Mouse (Mus musculus) bone marrow, adult 2 months (tissue): ENCODE data around the gene Ptch1. TPM values are rescaled to one million over a fixed set of nuclear protein-coding genes. Genes with fewer than 3 reads are reported as not detected.

Source experiments
- H3K27ac ChIP-seq: fragments of 200-500 bp; 2 replicates; pipeline ENCODE4 v1.5.1; 2012; ENCODE audit warnings: low read depth, mild to moderate bottlenecking, control low read depth, inconsistent platforms, low read length; ENCODE audit not compliant: control insufficient read depth, poor library complexity, insufficient read depth
- H3K4me1 ChIP-seq: fragments of 200-500 bp; 2 replicates; pipeline ENCODE4 v1.6.1; 2011; ENCODE audit warnings: low read length; ENCODE audit not compliant: control insufficient read depth, insufficient read depth
- H3K4me3 ChIP-seq: fragments of 200-500 bp; replicated peaks from 2 replicates; pipeline ENCODE3; 2011; ENCODE audit warnings: mild to moderate bottlenecking, low read depth, low read length, control low read depth; ENCODE audit not compliant: control insufficient read depth
- CTCF ChIP-seq: fragments of 200-500 bp; IDR thresholded peaks from 2 replicates; pipeline ENCODE4 v1.5.1; 2011; ENCODE audit warnings: low read length, control low read depth; ENCODE audit not compliant: control insufficient read depth, insufficient read depth
- POLR2A ChIP-seq: fragments of 200-500 bp; IDR thresholded peaks from 2 replicates; pipeline ENCODE4 v1.6.1; 2011; ENCODE audit warnings: low read depth, mild to moderate bottlenecking, control low read depth, low read length, borderline replicate concordance; ENCODE audit not compliant: control insufficient read depth
- WGBS: fragments of 180-500 bp; shearing (Covaris S2); methylation state at CpG from one replicate; pipeline ENCODE4 v1.1.7; 2018; 5-methylcytosine and 5-hydroxymethylcytosine counted together
- polyA plus RNA-seq: library from polyadenylated mRNA; stranded (reverse); fragments of >200 nt; gene quantifications from 2 replicates; pipeline ENCODE4 v1.2.4, GENCODE M21; 2011; ENCODE audit warnings: low replicate concordance; ENCODE audit not compliant: missing spikeins, insufficient read depth, insufficient read length

Gene Ptch1
- polyA plus RNA-seq, 1 experiment, result 3.4 TPM

DNA sequence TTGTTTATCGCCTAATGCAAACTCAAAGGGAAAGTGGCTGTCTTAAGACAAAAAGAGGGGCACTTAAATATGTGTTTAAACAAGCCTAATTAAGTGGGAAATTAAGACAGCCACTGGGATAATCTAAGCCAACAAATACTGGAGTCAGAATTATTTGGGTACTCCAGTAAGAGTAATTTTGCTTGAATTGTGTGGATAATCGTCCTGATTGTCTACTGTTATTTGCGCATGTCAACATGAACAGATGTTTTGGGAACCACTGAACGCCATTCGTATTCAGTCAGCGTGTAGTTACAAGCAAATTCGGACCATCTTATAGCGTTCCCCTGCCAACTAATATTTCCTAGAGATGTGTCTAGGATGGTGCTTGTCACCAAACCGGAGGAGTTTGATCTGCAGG, 42.5 kb downstream of the Ptch1 start:
- 93% methylated on average over 9 of the region's 9 CpGs for WGBS
- Histone ChIP-seq H3K4me1 (no peaks in the 10 kb centered on the region; the same call in 1 of the 2 replicates), H3K27ac (no peak overlapping the region), H3K4me3 (no peak overlapping the region)
- TF ChIP-seq POLR2A, result no peak
- no peak for TF ChIP-seq CTCF

- no peak for TF ChIP-seq CTCF
- TF ChIP-seq POLR2A, result no peak
- Histone ChIP-seq H3K4me3 (no peak overlapping the region), H3K27ac (no peak overlapping the region), H3K4me1 (no peaks in the 10 kb centered on the region; the same call in 1 of the 2 replicates)
- 65% methylated on average over 3 of the region's 3 CpGs for WGBS
Measured at GRCm38 (mm10) chr13:63530371-63530764, 43.0 kb downstream of the Ptch1 start.

- H3K4me1 ChIP-seq, result no peaks in the 10 kb centered on the region; the same call in 1 of the 2 replicates
- no peak overlapping the region for H3K4me3 ChIP-seq
- 56% methylated on average over 3 of the region's 3 CpGs for WGBS
- TF ChIP-seq POLR2A, result no peak
- H3K27ac ChIP-seq, result no peak overlapping the region
Measured at GRCm38 (mm10) chr13:63529602-63530370, 43.6 kb downstream of the Ptch1 start.

- WGBS, result 9% methylated on average over 2 of the region's 2 CpGs
- TF ChIP-seq CTCF, result no peak
- TF ChIP-seq POLR2A, result no peak
- H3K4me3 ChIP-seq, result no peak overlapping the region
- H3K4me1 ChIP-seq, result no peaks in the 10 kb centered on the region; the same call in 1 of the 2 replicates
- peak overlapping the region; percentile 47 for H3K27ac ChIP-seq
Measured at GRCm38 (mm10) chr13:63528852-63529251, 44.5 kb downstream of the Ptch1 start.

- Histone ChIP-seq H3K4me3 (no peak overlapping the region), H3K27ac (peak overlapping the region; percentile 47), H3K4me1 (no peaks in the 10 kb centered on the region; the same call in 1 of the 2 replicates)
- 0% methylated on average over 5 of the region's 5 CpGs for WGBS
- TF ChIP-seq CTCF (no peak), POLR2A (no peak)
Measured at GRCm38 (mm10) chr13:63528164-63528675, 45.2 kb downstream of the Ptch1 start.

DNA sequence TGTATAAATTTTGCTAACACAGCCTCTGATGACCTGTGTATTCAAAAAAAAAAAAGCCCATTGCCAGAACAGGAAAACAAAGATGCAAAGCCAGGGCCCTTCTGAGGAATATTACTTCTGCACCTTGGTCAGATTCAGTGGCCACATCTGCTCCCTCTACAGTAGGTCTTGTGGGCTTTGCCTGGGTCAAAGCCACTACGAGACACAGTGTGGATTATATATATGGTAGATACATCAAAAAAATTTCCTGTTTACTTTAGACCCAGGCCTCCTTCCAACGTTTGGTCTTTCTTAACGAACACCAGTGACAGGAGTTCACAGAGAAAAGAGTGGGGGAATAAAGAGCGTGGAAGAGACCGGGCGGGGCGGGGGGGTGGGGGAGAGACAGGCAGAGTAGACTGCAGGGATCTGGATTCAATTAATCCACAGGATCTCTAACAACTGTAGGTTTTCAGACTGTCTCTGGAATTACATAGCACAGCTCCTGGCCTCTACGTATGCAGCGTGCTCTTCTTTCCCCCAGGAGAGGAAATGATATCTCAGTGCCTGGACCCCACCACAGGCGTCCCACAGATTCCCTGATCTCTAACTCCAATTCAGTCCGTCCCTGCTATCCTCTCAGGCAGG, 47.7 kb downstream of the Ptch1 start:
- 88% methylated on average over 11 of the region's 11 CpGs for WGBS
- Histone ChIP-seq H3K27ac (no peak overlapping the region), H3K4me3 (no peak overlapping the region), H3K4me1 (no peaks in the 10 kb centered on the region; the same call in 1 of the 2 replicates)
- TF ChIP-seq POLR2A, result no peak
- no peak for TF ChIP-seq CTCF

- 89% methylated on average over 25 of the region's 25 CpGs for WGBS
- TF ChIP-seq POLR2A (no peak), CTCF (no peak)
- H3K4me1 ChIP-seq, result no peaks in the 10 kb centered on the region; the same call in 1 of the 2 replicates
- no peak overlapping the region for H3K4me3 ChIP-seq
- H3K27ac ChIP-seq, result no peak overlapping the region
Measured at GRCm38 (mm10) chr13:63524608-63525570, 48.5 kb downstream of the Ptch1 start.
